Mouse (Mus musculus) embryonic fibroblast, embryonic 13.5 days (primary cell): ENCODE data around the gene Pagr1b. TPM values are rescaled to one million over a fixed set of nuclear protein-coding genes. Genes with fewer than 3 reads are reported as not detected.

Experiments used
- H3K27ac ChIP-seq: 2 replicates; pipeline ENCODE4 v1.5.1; 2012; ENCODE audit warnings: low read length, control low read depth, inconsistent platforms; ENCODE audit not compliant: insufficient read depth
- H3K4me1 ChIP-seq: 2 replicates; pipeline ENCODE4 v1.6.1; 2011; ENCODE audit warnings: low read length; ENCODE audit not compliant: control insufficient read depth, insufficient read depth
- H3K4me3 ChIP-seq: 2 replicates; pipeline ENCODE4 v1.5.1; 2011; ENCODE audit warnings: mild to moderate bottlenecking, control low read depth, low read length; ENCODE audit not compliant: insufficient read depth
- CTCF ChIP-seq: IDR thresholded peaks from 2 replicates; pipeline ENCODE4 v1.5.1; 2011; ENCODE audit warnings: mild to moderate bottlenecking, control low read depth, low read length, moderate library complexity, borderline replicate concordance; ENCODE audit not compliant: insufficient read depth
- POLR2A ChIP-seq: IDR thresholded peaks from 2 replicates; pipeline ENCODE4 v1.6.1; 2011; ENCODE audit warnings: low read depth, mild to moderate bottlenecking, control low read depth, low read length, moderate library complexity
- polyA plus RNA-seq: library from polyadenylated mRNA; stranded (reverse); fragments of >200 nt; gene quantifications from 2 replicates; pipeline ENCODE4 v1.2.4, GENCODE M21; 2011; ENCODE audit warnings: low read depth; ENCODE audit not compliant: missing spikeins, insufficient read length

Pagr1b gene
- polyA plus RNA-seq, 1 experiment: 25.6 TPM

GRCm38 (mm10) chr7:126978841-126979240 is 37.4 kb downstream of the Pagr1b start:
- no peak overlapping the region for H3K4me3 ChIP-seq
- no peak for TF ChIP-seq CTCF
- no peak for TF ChIP-seq POLR2A
- no peaks in the 10 kb centered on the region for H3K4me1 ChIP-seq
- no peak overlapping the region for H3K27ac ChIP-seq

- Histone ChIP-seq H3K4me3 (peak overlapping the region; percentile 98), H3K4me1 (no peaks in the 10 kb centered on the region), H3K27ac (0 out of 2 replicates have a peak overlapping the region, but pooled peaks have one; percentile 24)
- TF ChIP-seq CTCF (no peak), POLR2A (0 out of 2 replicates have a peak, but pooled peaks have one; percentile 10)
Measured at GRCm38 (mm10) chr7:126976878-126977459, 39.3 kb downstream of the Pagr1b start.

- TF ChIP-seq POLR2A (0 out of 2 replicates have a peak, but pooled peaks have one; percentile 12), CTCF (peak; percentile 84)
- H3K4me1 ChIP-seq: no peaks in the 10 kb centered on the region
- peak within 1 kb of the TSS; percentile 97 for H3K27ac ChIP-seq
- H3K4me3 ChIP-seq: peak within 1 kb of the TSS; percentile 98
Measured at GRCm38 (mm10) chr7:126975950-126976866, 40.1 kb downstream of the Pagr1b start, which contains the start of gene Cdiptos. Cdiptos (minus strand) TSS chr7:126976098.

- no peak; the same call in 1 of the 2 replicates for TF ChIP-seq POLR2A
- TF ChIP-seq CTCF: no peak
- peak within 1 kb of the TSS; percentile 98 for H3K4me3 ChIP-seq
- H3K27ac ChIP-seq: peak within 1 kb of the TSS; percentile 97
- H3K4me1 ChIP-seq: no peaks in the 10 kb centered on the region
Measured at GRCm38 (mm10) chr7:126975893-126975949, 40.6 kb downstream of the Pagr1b start, which contains the start of gene Cdipt. Cdipt (plus strand) TSS chr7:126975914.

- no peaks in the 10 kb centered on the region for H3K4me1 ChIP-seq
Measured at GRCm38 (mm10) chr7:126975493-126975892, 40.8 kb downstream of the Pagr1b start.

DNA sequence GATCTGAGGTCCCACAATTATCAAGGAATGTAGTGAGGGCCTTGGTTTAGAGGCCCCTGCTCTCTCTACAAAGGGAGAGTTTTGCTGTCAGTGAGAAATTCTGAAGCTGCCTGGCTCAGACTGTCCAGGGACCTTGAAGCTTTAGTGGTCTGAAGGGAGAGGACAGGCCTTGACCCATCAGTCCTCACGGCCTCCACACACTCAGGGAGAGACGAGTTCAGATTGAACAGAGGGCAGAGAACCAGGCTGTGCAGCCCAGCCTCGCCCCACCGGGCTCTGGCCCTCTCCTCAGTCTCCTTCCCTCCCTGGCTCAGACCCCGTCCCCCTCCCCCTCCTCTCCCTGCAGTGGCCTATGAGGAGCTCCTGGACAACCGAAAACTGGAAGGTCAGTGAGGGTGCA is 48.9 kb downstream of the Pagr1b start:
- Histone ChIP-seq H3K27ac (no peak overlapping the region), H3K4me3 (no peak overlapping the region), H3K4me1 (no peaks in the 10 kb centered on the region)
- TF ChIP-seq POLR2A: no peak
- TF ChIP-seq CTCF: no peak

More at GRCm38 (mm10) chr7:126975493-126975892, 40.8 kb downstream of the Pagr1b start:
- H3K27ac ChIP-seq: no peak overlapping the region
- TF ChIP-seq CTCF (no peak), POLR2A (no peak)
- H3K4me3 ChIP-seq: no peak overlapping the region

- Histone ChIP-seq H3K27ac (no peak overlapping the region), H3K4me3 (no peak overlapping the region), H3K4me1 (no peaks in the 10 kb centered on the region)
- TF ChIP-seq CTCF: no peak
- no peak for TF ChIP-seq POLR2A
Measured at GRCm38 (mm10) chr7:126965568-126965967, 50.7 kb downstream of the Pagr1b start.

GRCm38 (mm10) chr7:126963548-126964286 is 52.6 kb downstream of the Pagr1b start:
- H3K4me3 ChIP-seq: no peak overlapping the region

DNA sequence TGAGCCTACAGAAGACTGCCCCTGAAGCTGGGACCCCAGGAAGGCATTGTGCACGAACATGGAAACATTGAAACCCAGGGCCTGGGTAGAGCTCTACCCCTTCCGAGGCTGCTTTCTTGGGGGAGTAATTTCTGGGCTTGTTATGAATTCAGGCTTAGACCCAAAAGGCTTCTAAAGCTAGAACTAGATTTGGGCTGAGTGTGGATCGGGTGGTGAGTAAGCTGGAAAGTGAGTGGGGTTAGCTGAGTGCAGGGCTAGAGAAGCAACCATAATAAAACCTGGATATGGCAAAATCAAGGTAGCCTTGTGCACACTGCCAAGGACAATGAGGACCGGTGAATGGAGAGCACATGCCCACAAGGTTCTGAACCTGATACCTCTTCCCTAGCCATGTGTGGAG is 54.3 kb downstream of the Pagr1b start:
- H3K4me3 ChIP-seq: no peak overlapping the region
- TF ChIP-seq CTCF (no peak), POLR2A (no peak)
- no peak overlapping the region for H3K27ac ChIP-seq
- no peaks in the 10 kb centered on the region for H3K4me1 ChIP-seq

More at GRCm38 (mm10) chr7:126963548-126964286, 52.6 kb downstream of the Pagr1b start:
- no peaks in the 10 kb centered on the region for H3K4me1 ChIP-seq
- TF ChIP-seq CTCF (peak; percentile 53; the same call in 1 of the 2 replicates), POLR2A (no peak)
- no peak overlapping the region for H3K27ac ChIP-seq

DNA sequence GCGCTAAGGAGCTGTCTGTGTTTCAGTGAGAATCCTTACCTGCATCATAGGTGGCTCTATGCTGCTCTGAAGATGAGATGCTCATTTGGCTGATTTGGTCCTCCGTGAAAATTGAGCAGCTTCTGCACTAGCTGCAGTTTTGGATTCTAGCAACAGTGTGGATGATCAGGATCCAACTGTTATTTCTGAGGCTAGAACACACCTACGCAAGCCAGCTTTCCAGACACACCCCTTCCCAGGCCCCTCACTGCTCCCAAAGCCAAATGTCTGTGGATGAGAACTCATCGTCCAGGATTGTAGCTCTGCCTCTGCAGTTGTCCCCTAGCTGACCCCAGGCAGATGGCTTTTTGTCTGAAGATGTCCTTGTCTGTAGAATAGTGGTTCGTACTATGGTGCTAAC is 55.2 kb downstream of the Pagr1b start:
- no peak for TF ChIP-seq POLR2A
- no peak for TF ChIP-seq CTCF
- Histone ChIP-seq H3K4me3 (no peak overlapping the region), H3K4me1 (no peaks in the 10 kb centered on the region), H3K27ac (no peak overlapping the region)
